Mouse (Mus musculus) CH12.LX (cell line): ENCODE data around the gene Zmat1.
"Not testable (repeated sequence)": the region's sequence is repeated elsewhere in the genome, so short reads cannot be mapped to it uniquely, and the experiment has no call there.

Experiments
- CHD1 ChIP-seq: IDR thresholded peaks from 2 replicates; pipeline ENCODE4 v1.6.1; 2012; ENCODE audit warnings: low read depth, low read length, improper control_type of control experiment, inconsistent platforms
- CTCF ChIP-seq, 2 experiments: IDR thresholded peaks in 1 of 2; conservative IDR thresholded peaks in 1 of 2; 2 replicates each; pipeline ENCODE4 v1.5.1; 2011 to 2012; ENCODE audit warnings: low read depth in 2 of 2, low read length in 2 of 2, improper control_type of control experiment in 1 of 2, inconsistent platforms in 1 of 2, mild to moderate bottlenecking in 1 of 2, moderate library complexity in 1 of 2
- GABPA ChIP-seq: IDR thresholded peaks from 2 replicates; pipeline ENCODE4 v1.6.1; 2012; ENCODE audit warnings: low read depth, low read length, improper control_type of control experiment, inconsistent platforms; ENCODE audit not compliant: insufficient replicate concordance
- MXI1 ChIP-seq: IDR thresholded peaks from 2 replicates; pipeline ENCODE4 v1.6.1; 2011; ENCODE audit warnings: mild to moderate bottlenecking, low read depth, low read length, improper control_type of control experiment
- MYC ChIP-seq: IDR thresholded peaks from 2 replicates; pipeline ENCODE4 v1.6.1; 2011; ENCODE audit warnings: low read depth, mild to moderate bottlenecking, improper control_type of control experiment, low read length
- NRF1 ChIP-seq: IDR thresholded peaks from 2 replicates; pipeline ENCODE4 v1.6.1; 2014; ENCODE audit warnings: low read depth, mild to moderate bottlenecking, inconsistent platforms, low read length, improper control_type of control experiment, moderate library complexity
- POLR2A ChIP-seq: IDR thresholded peaks from 2 replicates; pipeline ENCODE4 v1.6.1; 2011; ENCODE audit warnings: low read depth, mild to moderate bottlenecking, improper control_type of control experiment, low read length
- RCOR1 ChIP-seq: conservative IDR thresholded peaks from 2 replicates; pipeline ENCODE4 v1.6.1; 2012; ENCODE audit warnings: low read depth, mild to moderate bottlenecking, inconsistent platforms, low read length, improper control_type of control experiment
- UBTF ChIP-seq: IDR thresholded peaks from 2 replicates; pipeline ENCODE4 v1.6.1; 2012; ENCODE audit warnings: low read depth, mild to moderate bottlenecking, inconsistent platforms, low read length, improper control_type of control experiment, moderate library complexity
- ZKSCAN1 ChIP-seq: IDR thresholded peaks from 2 replicates; pipeline ENCODE4 v1.6.1; 2012; ENCODE audit warnings: low read depth, inconsistent platforms, low read length, improper control_type of control experiment, borderline replicate concordance

DNA sequence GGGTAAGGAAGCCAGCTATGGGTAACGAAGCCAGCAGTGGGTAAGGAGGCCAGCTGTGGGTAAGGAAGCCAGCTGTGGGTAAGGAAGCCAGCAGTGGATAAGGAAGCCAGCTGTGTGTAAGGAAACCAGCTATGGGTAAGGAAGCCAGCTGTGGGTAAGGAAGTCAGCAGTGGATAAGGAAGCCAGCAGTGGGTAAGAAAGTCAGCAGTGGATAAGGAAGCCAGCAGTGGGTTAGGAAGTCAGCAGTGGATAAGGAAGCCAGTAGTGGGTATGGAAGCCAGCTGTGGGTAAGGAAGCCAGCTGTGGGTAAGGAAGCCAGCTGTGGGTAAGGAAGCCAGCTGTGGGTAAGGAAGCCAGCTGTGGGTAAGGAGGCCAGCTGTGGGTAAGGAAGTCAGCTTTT lies 44.9 kb upstream of the Zmat1 start:
- not testable (repeated sequence) for TF ChIP-seq CTCF (conservative IDR thresholded peaks at IDR 0.05 in 1 of 2, IDR thresholded peaks at IDR 0.05 in 1 of 2; ENCODE audit: low read depth in 2 of 2, low read length in 2 of 2); MXI1; MYC; ZKSCAN1; POLR2A; RCOR1; NRF1; GABPA; CHD1; UBTF
